ENCODE assay signal across 8 mouse cellular contexts in the genomic region with DNA sequence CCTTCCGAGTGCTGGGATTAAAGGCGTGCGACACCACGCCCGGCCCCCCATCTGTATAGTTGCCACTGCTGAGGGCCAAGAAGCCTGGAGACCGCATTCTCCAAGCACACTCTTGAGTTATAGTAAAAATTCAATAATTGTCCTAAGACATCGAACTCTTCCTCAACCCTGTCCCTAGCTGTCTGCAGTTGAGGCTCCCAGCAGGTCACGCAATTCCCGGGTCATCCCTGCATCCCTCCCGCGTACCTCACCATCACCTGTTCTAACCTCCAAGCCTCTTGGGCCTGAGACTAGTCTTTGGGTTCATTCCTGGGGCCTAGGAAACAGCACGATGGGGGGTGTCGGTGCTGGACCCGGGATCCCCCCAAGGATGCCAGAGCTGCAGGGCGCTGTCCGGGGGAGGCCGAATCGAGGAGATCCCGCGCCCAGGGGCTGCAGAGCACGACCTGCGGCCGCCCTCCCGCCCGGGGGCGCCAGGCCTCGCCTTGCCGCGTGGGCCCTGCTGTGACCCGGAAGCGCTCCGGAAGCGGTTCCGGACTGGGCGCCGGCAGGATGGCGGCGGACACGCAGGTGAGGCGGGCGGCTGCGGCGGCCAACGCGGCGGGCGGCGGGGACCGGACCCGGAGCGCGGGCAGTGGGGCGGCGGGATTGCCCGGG. TPM values are rescaled to one million over a fixed set of nuclear protein-coding genes. Genes with fewer than 3 reads are reported as not detected.
DNase-seq lines count a peak whose midpoint lies in the region; ATAC-seq lines count a peak whose summit lies in the region.

A gene (plus strand): TSS at position 518 of the 657 bp plus-strand sequence.

- peak within 1 kb of the TSS; percentile 82 for H3K4me2 ChIP-seq in hindbrain, embryonic 13.5 days

- H3K9ac ChIP-seq in hindbrain, embryonic 13.5 days: peak within 1 kb of the TSS; percentile 93

- peak; percentile 90 for ATAC-seq in hindbrain, embryonic 13.5 days (ENCODE audit: low FRiP score)

- peak within 1 kb of the TSS; percentile 84 for H3K27ac ChIP-seq in hindbrain, embryonic 13.5 days

- H3K4me1 ChIP-seq in hindbrain, embryonic 13.5 days (replicated peaks): peaks cover 58% of the 10 kb centered on the region

- DNase-seq in R1 (ENCODE audit: low read depth, low spot score): peak; percentile 75
- DNase-seq in cerebellum, postnatal 25 days: peak; percentile 86 to 89
- peak; percentile 69 to 77 for DNase-seq in frontal cortex, postnatal 36 days (ENCODE audit: low spot score in 2 of 2)
- peak; percentile 77 for DNase-seq in layer of hippocampus, postnatal 36 days
- DNase-seq in lung, postnatal 25 days (ENCODE audit: low spot score): peak; percentile 76
- DNase-seq in retina, adult 2 months (ENCODE audit: low read depth, low spot score): peak; percentile 61
- DNase-seq in thymus, postnatal 36 days: peak; percentile 76 to 81

- H3K9me3 ChIP-seq in hindbrain, embryonic 13.5 days: no peaks in the 10 kb centered on the region

- 3% methylated on average over 54 of the region's 55 CpGs for WGBS in hindbrain, embryonic 13.5 days

- no peaks in the 10 kb centered on the region for H3K27me3 ChIP-seq in hindbrain, embryonic 13.5 days

- peak within 1 kb of the TSS; percentile 98 for H3K4me3 ChIP-seq in hindbrain, embryonic 13.5 days

- peaks cover 33% of the 10 kb centered on the region for H3K36me3 ChIP-seq in hindbrain, embryonic 13.5 days

RNA-seq across cellular contexts. Expression of the gene that starts here (rescaled TPM):
- 42.2 and 42.4 TPM in 2 replicates for polyA plus RNA-seq in hindbrain, embryonic 13.5 days (2015; fragmentation: Nextera tagmentation; extraction: Ambion mirVana)
- total RNA-seq in layer of hippocampus, postnatal 36 days (2021): 10 to 100 TPM; 69.4 to 73.1 TPM

Comparison
In these comparisons a context has a peak if more than half of its experiments do, and no peak if none do; other contexts are left out.
1. Peak in every context shown above with its lines: DNase-seq, ATAC-seq, H3K4me3 ChIP-seq and H3K27ac ChIP-seq.